Mouse (Mus musculus) c-Kit-positive CD71-negative TER-119-negative erythroid progenitor cells, embryonic 14.5 days (primary cell): Measurements from ENCODE around the gene Ptch1.

ENCODE experiments used
- DNase-seq: peaks from one replicate; pipeline ENCODE4 v3.0.0-alpha.2; 2013; ENCODE audit warnings: low read depth

Gene Ptch1

GRCm38 (mm10) chr13:63499489-63499888 lies 73.9 kb downstream of the Ptch1 start:
- no peak for DNase-seq

GRCm38 (mm10) chr13:63496646-63497582 lies 76.5 kb downstream of the Ptch1 start, which contains the start of gene Fancc:
Gene Fancc, minus strand, starts transcription at chr13:63497278.
- DNase-seq = no peak

- DNase-seq = no peak
Measured at GRCm38 (mm10) chr13:63487707-63488042, 85.7 kb downstream of the Ptch1 start.

- no peak for DNase-seq
Measured at GRCm38 (mm10) chr13:63486791-63487706, 86.3 kb downstream of the Ptch1 start.

GRCm38 (mm10) chr13:63475356-63475755 lies 98.0 kb downstream of the Ptch1 start:
- no peak for DNase-seq
